Mouse (Mus musculus): ENCODE results near the gene Mcemp1. TPM values are rescaled to one million over a fixed set of nuclear protein-coding genes. Genes with fewer than 3 reads are reported as not detected.

Mcemp1 gene
- 0.29 TPM in 1 of 2 replicates, not detected in the other for polyA plus RNA-seq (2014; fragmentation: Nextera tagmentation; extraction: Ambion mirVana)

DNA sequence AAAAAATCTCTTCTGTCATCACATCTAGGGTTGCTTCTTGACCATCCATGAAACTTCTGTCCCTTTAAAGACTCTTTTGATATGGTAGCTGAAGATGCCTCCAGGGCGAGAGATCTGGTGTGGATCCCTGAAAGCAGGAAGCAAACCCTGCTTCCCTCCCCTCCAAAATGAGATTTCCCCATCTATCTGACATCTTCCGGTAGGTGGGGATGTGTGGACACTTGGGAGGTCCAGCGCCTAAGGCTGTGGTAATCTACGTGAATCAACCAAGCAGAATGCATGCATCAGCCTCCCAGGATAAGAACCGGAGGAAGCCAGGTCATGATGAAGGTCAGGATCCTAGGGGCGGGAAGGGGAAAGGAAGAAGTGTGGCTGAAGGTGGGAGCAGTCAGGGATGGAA is at the start of gene Mcemp1:
Gene Mcemp1 (plus strand): TSS at position 248 of the 400 bp plus-strand sequence.
- no peak for DNase-seq (ENCODE audit: low spot score)
- Histone ChIP-seq H3K4me2 (ENCODE audit: low read depth, low read length, severe bottlenecking) (no peak within 1 kb of the TSS), H3K27ac (ENCODE audit: low read depth, low read length) (no peak within 1 kb of the TSS), H3K4me1 (replicated peaks; ENCODE audit: control insufficient read depth, insufficient read depth, low read length) (no peaks in the 10 kb centered on the region), H3K36me3 (ENCODE audit: control insufficient read depth, insufficient read depth, low read length) (no peaks in the 10 kb centered on the region), H3K4me3 (ENCODE audit: low read depth, low read length) (no peak within 1 kb of the TSS), H3K9ac (ENCODE audit: low read length) (no peak within 1 kb of the TSS), H3K9me3 (ENCODE audit: control insufficient read depth, low read length) (no peaks in the 10 kb centered on the region), H3K27me3 (ENCODE audit: control insufficient read depth, insufficient read depth, low read length) (no peaks in the 10 kb centered on the region)
- 76% methylated on average over 6 of the region's 6 CpGs for WGBS
- ATAC-seq (replicated peaks; ENCODE audit: low FRiP score) = no peak

- peaks cover 2% of the 10 kb centered on the region; the same call in 1 of the 2 replicates for H3K36me3 ChIP-seq (ENCODE audit: control insufficient read depth, insufficient read depth, low read length)
- peak; percentile 100 for DNase-seq (ENCODE audit: low spot score)
- under 1% methylated on average over 37 of the region's 37 CpGs for WGBS
- no peak within 1 kb of the TSS for H3K27ac ChIP-seq (ENCODE audit: low read depth, low read length)
- H3K9ac ChIP-seq (ENCODE audit: low read length) = peak within 1 kb of the TSS; percentile 72
- H3K9me3 ChIP-seq (ENCODE audit: control insufficient read depth, low read length) = no peaks in the 10 kb centered on the region
- peak; percentile 98 for ATAC-seq (replicated peaks; ENCODE audit: low FRiP score)
- H3K27me3 ChIP-seq (ENCODE audit: control insufficient read depth, insufficient read depth, low read length) = no peaks in the 10 kb centered on the region
- peak within 1 kb of the TSS; percentile 80 for H3K4me2 ChIP-seq (ENCODE audit: low read depth, low read length, severe bottlenecking)
- peaks cover 4% of the 10 kb centered on the region; the same call in 1 of the 2 replicates for H3K4me1 ChIP-seq (replicated peaks; ENCODE audit: control insufficient read depth, insufficient read depth, low read length)
- H3K4me3 ChIP-seq (ENCODE audit: low read depth, low read length) = peak within 1 kb of the TSS; percentile 92
Observed at GRCm38 (mm10) chr8:3621199-3621970, 44.2 kb upstream of the Mcemp1 start, which contains the start of the genes Xab2 and Pet100. Gene Xab2 (minus strand): TSS chr8:3621316. Gene Pet100 (plus strand): TSS chr8:3621548.

DNA sequence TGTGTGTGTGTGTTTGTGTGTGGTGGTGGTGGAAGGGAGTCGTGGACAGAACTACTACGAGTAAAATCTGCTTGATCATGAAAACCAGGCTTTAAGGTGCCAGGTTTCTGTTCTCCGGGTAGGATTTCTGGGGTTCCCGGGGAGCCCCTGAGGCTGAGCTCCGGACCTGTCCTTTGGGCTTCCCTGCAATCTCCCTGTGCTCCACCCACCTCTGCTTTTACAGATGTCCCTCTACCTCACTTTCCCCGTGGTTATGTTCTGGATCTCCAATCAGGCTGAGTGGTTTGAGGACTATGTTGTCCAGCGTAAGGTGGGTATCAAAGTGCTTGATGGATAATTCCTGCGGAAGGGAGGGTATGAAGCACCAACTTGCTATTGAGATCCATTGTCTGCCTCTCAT is 43.4 kb upstream of the Mcemp1 start:
- no peaks in the 10 kb centered on the region for H3K9me3 ChIP-seq (ENCODE audit: control insufficient read depth, low read length)
- no peak overlapping the region for H3K27ac ChIP-seq (ENCODE audit: low read depth, low read length)
- peak overlapping the region; percentile 92 for H3K4me3 ChIP-seq (ENCODE audit: low read depth, low read length)
- no peaks in the 10 kb centered on the region for H3K27me3 ChIP-seq (ENCODE audit: control insufficient read depth, insufficient read depth, low read length)
- H3K36me3 ChIP-seq (ENCODE audit: control insufficient read depth, insufficient read depth, low read length) = peaks cover 2% of the 10 kb centered on the region; the same call in 1 of the 2 replicates
- peaks cover 4% of the 10 kb centered on the region; the same call in 1 of the 2 replicates for H3K4me1 ChIP-seq (replicated peaks; ENCODE audit: control insufficient read depth, insufficient read depth, low read length)
- no peak for DNase-seq (ENCODE audit: low spot score)
- H3K4me2 ChIP-seq (ENCODE audit: low read depth, low read length, severe bottlenecking) = peak overlapping the region; percentile 60
- no peak for ATAC-seq (replicated peaks; ENCODE audit: low FRiP score)
- WGBS = 71% methylated on average over 8 of the region's 8 CpGs
- H3K9ac ChIP-seq (ENCODE audit: low read length) = peak overlapping the region; percentile 61; the same call in 1 of the 2 replicates

GRCm38 (mm10) chr8:3625445-3625844 is 40.1 kb upstream of the Mcemp1 start, which contains the start of gene Pcp2:
Gene Pcp2 (minus strand): TSS chr8:3625545.
- ATAC-seq (replicated peaks; ENCODE audit: low FRiP score) (no peak), DNase-seq (ENCODE audit: low spot score) (no peak)
- 62% methylated on average over 1 of the region's 1 CpGs for WGBS
- H3K4me2 ChIP-seq (ENCODE audit: low read depth, low read length, severe bottlenecking) = no peak within 1 kb of the TSS
- H3K4me1 ChIP-seq (replicated peaks; ENCODE audit: control insufficient read depth, insufficient read depth, low read length) = peaks cover 2% of the 10 kb centered on the region; the same call in 1 of the 2 replicates
- H3K9ac ChIP-seq (ENCODE audit: low read length) = no peak within 1 kb of the TSS
- peaks cover 2% of the 10 kb centered on the region; the same call in 1 of the 2 replicates for H3K27me3 ChIP-seq (ENCODE audit: control insufficient read depth, insufficient read depth, low read length)
- H3K36me3 ChIP-seq (ENCODE audit: control insufficient read depth, insufficient read depth, low read length) = no peaks in the 10 kb centered on the region
- H3K4me3 ChIP-seq (ENCODE audit: low read depth, low read length) = no peak within 1 kb of the TSS
- H3K27ac ChIP-seq (ENCODE audit: low read depth, low read length) = no peak within 1 kb of the TSS
- H3K9me3 ChIP-seq (ENCODE audit: control insufficient read depth, low read length) = no peaks in the 10 kb centered on the region

DNA sequence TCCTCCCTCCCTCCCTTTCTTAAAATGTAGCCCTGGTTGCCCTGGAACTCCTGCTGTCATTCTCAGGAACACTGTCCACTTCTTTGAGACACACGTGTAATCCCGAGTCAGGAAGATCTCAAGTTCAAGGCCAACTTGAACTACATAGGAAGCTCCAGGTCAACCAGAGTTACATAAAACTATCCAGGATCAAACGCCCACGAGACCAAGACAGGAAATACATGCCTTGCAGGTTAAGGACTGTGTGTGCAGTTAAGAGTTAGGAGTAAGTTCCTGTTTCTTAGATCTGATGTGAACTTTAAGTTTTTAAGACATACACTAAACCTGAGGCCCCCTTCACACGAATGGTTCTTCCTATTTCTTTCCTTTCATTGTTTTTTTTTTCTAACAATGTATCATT is 38.6 kb upstream of the Mcemp1 start:
- no peak for ATAC-seq (replicated peaks; ENCODE audit: low FRiP score)
- no peak overlapping the region for H3K9ac ChIP-seq (ENCODE audit: low read length)
- no peak overlapping the region for H3K27ac ChIP-seq (ENCODE audit: low read depth, low read length)
- H3K36me3 ChIP-seq (ENCODE audit: control insufficient read depth, insufficient read depth, low read length) = no peaks in the 10 kb centered on the region
- WGBS = 68% methylated on average over 5 of the region's 5 CpGs
- no peaks in the 10 kb centered on the region for H3K9me3 ChIP-seq (ENCODE audit: control insufficient read depth, low read length)
- peaks cover 2% of the 10 kb centered on the region; the same call in 1 of the 2 replicates for H3K27me3 ChIP-seq (ENCODE audit: control insufficient read depth, insufficient read depth, low read length)
- no peak for DNase-seq (ENCODE audit: low spot score)
- H3K4me3 ChIP-seq (ENCODE audit: low read depth, low read length) = no peak overlapping the region
- H3K4me2 ChIP-seq (ENCODE audit: low read depth, low read length, severe bottlenecking) = no peak overlapping the region
- peaks cover under 1% of the 10 kb centered on the region; the same call in 1 of the 2 replicates for H3K4me1 ChIP-seq (replicated peaks; ENCODE audit: control insufficient read depth, insufficient read depth, low read length)

- Histone ChIP-seq H3K4me2 (ENCODE audit: low read depth, low read length, severe bottlenecking) (no peak overlapping the region), H3K4me3 (ENCODE audit: low read depth, low read length) (no peak overlapping the region), H3K27me3 (ENCODE audit: control insufficient read depth, insufficient read depth, low read length) (peaks cover 2% of the 10 kb centered on the region; the same call in 1 of the 2 replicates), H3K9ac (ENCODE audit: low read length) (no peak overlapping the region), H3K36me3 (ENCODE audit: control insufficient read depth, insufficient read depth, low read length) (no peaks in the 10 kb centered on the region), H3K9me3 (ENCODE audit: control insufficient read depth, low read length) (no peaks in the 10 kb centered on the region), H3K27ac (ENCODE audit: low read depth, low read length) (no peak overlapping the region), H3K4me1 (replicated peaks; ENCODE audit: control insufficient read depth, insufficient read depth, low read length) (no peaks in the 10 kb centered on the region; the same call in 1 of the 2 replicates)
- WGBS = 30% methylated on average over 5 of the region's 5 CpGs
- ATAC-seq (replicated peaks; ENCODE audit: low FRiP score) (no peak), DNase-seq (ENCODE audit: low spot score) (no peak)
Observed at GRCm38 (mm10) chr8:3628014-3628413, 37.5 kb upstream of the Mcemp1 start.

GRCm38 (mm10) chr8:3630647-3631477 is 34.7 kb upstream of the Mcemp1 start, which contains the start of gene Stxbp2:
Gene Stxbp2 (plus strand): TSS chr8:3630955.
- WGBS = 7% methylated on average over 46 of the region's 47 CpGs
- no peaks in the 10 kb centered on the region for H3K36me3 ChIP-seq (ENCODE audit: control insufficient read depth, insufficient read depth, low read length)
- H3K27ac ChIP-seq (ENCODE audit: low read depth, low read length) = no peak within 1 kb of the TSS

GRCm38 (mm10) chr8:3631478-3631875 is 34.1 kb upstream of the Mcemp1 start:
- Histone ChIP-seq H3K27ac (ENCODE audit: low read depth, low read length) (no peak overlapping the region), H3K9ac (ENCODE audit: low read length) (peak overlapping the region; percentile 49), H3K4me3 (ENCODE audit: low read depth, low read length) (peak overlapping the region; percentile 51), H3K4me2 (ENCODE audit: low read depth, low read length, severe bottlenecking) (peak overlapping the region; percentile 75), H3K36me3 (ENCODE audit: control insufficient read depth, insufficient read depth, low read length) (no peaks in the 10 kb centered on the region), H3K27me3 (ENCODE audit: control insufficient read depth, insufficient read depth, low read length) (peaks cover 2% of the 10 kb centered on the region; the same call in 1 of the 2 replicates), H3K9me3 (ENCODE audit: control insufficient read depth, low read length) (no peaks in the 10 kb centered on the region), H3K4me1 (replicated peaks; ENCODE audit: control insufficient read depth, insufficient read depth, low read length) (no peaks in the 10 kb centered on the region; the same call in 1 of the 2 replicates)
- ATAC-seq (replicated peaks; ENCODE audit: low FRiP score) (no peak; the same call in none of the 2 replicates), DNase-seq (ENCODE audit: low spot score) (no peak)
- WGBS = 21% methylated on average over 8 of the region's 8 CpGs

More at GRCm38 (mm10) chr8:3630647-3631477, 34.7 kb upstream of the Mcemp1 start, which contains the start of gene Stxbp2:
- peak; percentile 80 for DNase-seq (ENCODE audit: low spot score)
- H3K27me3 ChIP-seq (ENCODE audit: control insufficient read depth, insufficient read depth, low read length) = peaks cover 2% of the 10 kb centered on the region; the same call in 1 of the 2 replicates
- no peaks in the 10 kb centered on the region; the same call in 1 of the 2 replicates for H3K4me1 ChIP-seq (replicated peaks; ENCODE audit: control insufficient read depth, insufficient read depth, low read length)
- peak within 1 kb of the TSS; percentile 75 for H3K4me2 ChIP-seq (ENCODE audit: low read depth, low read length, severe bottlenecking)
- peak within 1 kb of the TSS; percentile 51 for H3K4me3 ChIP-seq (ENCODE audit: low read depth, low read length)
- no peaks in the 10 kb centered on the region for H3K9me3 ChIP-seq (ENCODE audit: control insufficient read depth, low read length)
- peak within 1 kb of the TSS; percentile 49 for H3K9ac ChIP-seq (ENCODE audit: low read length)
- ATAC-seq (replicated peaks; ENCODE audit: low FRiP score) = peak; percentile 78
